Mouse (Mus musculus) small intestine, adult 2 months (tissue): ENCODE measurements around the gene Ctsz. TPM values are rescaled to one million over a fixed set of nuclear protein-coding genes. Genes with fewer than 3 reads are reported as not detected.
A peak's percentile ranks its signal among the peaks of the same experiment; 100 is the strongest.

Experiments
- H3K27ac ChIP-seq: fragments of 200-500 bp; 2 replicates; pipeline ENCODE4 v1.5.1; 2012; ENCODE audit warnings: low read depth, low read length, control low read depth, inconsistent platforms; ENCODE audit not compliant: insufficient read depth
- H3K27me3 ChIP-seq: fragments of 200-500 bp; 2 replicates; pipeline ENCODE4 v1.6.1; 2012; ENCODE audit warnings: mild to moderate bottlenecking, moderate library complexity, low read length, inconsistent platforms; ENCODE audit not compliant: control insufficient read depth, insufficient read depth
- H3K36me3 ChIP-seq: fragments of 200-500 bp; 2 replicates; pipeline ENCODE4 v1.6.1; 2012; ENCODE audit warnings: mild to moderate bottlenecking, low read length, control low read depth, inconsistent platforms; ENCODE audit not compliant: control insufficient read depth, insufficient read depth
- H3K4me1 ChIP-seq: fragments of 200-500 bp; 2 replicates; pipeline ENCODE4 v1.6.1; 2012; ENCODE audit warnings: low read length, inconsistent platforms, mixed read lengths; ENCODE audit not compliant: control insufficient read depth, insufficient read depth, insufficient read length
- H3K4me3 ChIP-seq: fragments of 200-500 bp; 2 replicates; pipeline ENCODE4 v1.5.1; 2012; ENCODE audit warnings: low read depth, mild to moderate bottlenecking, control low read depth, inconsistent platforms, low read length, moderate library complexity
- CTCF ChIP-seq: fragments of 200-500 bp; IDR thresholded peaks from 2 replicates; pipeline ENCODE4 v1.5.1; 2012; ENCODE audit warnings: low read depth, mild to moderate bottlenecking, control low read depth, inconsistent platforms, low read length, moderate library complexity, mixed read lengths; ENCODE audit not compliant: insufficient replicate concordance, insufficient read length; ENCODE audit errors: extremely low read depth
- POLR2A ChIP-seq: fragments of 200-500 bp; IDR thresholded peaks from 2 replicates; pipeline ENCODE4 v1.6.1; 2012; ENCODE audit warnings: low read depth, mild to moderate bottlenecking, control low read depth, inconsistent platforms, low read length, moderate library complexity
- WGBS: fragments of 180-500 bp; shearing (Covaris S2); methylation state at CpG from one replicate; pipeline ENCODE4 v1.1.7; 2018; 5-methylcytosine and 5-hydroxymethylcytosine counted together
- polyA plus RNA-seq: library from polyadenylated mRNA; depleted of rRNA; stranded (reverse); fragments of >200 nt; gene quantifications from 2 replicates; pipeline ENCODE4 v1.2.3, GENCODE M21; 2012

Ctsz gene
- polyA plus RNA-seq, 1 experiment = 363 TPM

DNA sequence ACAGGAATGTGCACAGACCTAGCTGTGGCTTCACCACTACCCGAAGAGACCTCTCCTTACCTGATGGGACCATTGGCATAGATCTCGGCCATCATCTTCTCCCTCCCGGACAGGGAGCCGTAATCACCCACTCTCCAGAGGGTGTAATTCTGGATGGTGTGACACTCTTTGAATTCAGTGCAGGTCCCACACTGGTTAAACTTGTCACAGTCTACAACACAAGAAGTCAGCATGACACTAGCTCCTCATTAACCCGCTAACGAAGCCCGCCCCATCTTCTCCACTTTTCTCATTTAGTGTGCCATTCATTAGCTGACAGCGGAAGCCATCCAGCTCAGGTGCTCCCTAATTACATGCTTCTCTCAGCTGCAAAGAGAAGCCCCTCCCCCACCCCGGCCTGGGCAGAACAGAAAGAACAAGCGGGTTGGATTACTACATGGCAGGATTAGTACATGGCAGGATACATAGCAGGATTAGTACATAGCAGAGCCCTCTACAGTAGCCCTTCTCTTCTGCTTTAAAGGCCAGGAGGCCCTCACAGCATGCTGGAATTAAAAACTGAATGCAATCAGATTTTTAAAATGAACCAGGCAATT, 9.7 kb downstream of the Ctsz start:
- no peak overlapping the region for H3K27ac ChIP-seq
- H3K36me3 ChIP-seq = peaks cover 68% of the 10 kb centered on the region

DNA sequence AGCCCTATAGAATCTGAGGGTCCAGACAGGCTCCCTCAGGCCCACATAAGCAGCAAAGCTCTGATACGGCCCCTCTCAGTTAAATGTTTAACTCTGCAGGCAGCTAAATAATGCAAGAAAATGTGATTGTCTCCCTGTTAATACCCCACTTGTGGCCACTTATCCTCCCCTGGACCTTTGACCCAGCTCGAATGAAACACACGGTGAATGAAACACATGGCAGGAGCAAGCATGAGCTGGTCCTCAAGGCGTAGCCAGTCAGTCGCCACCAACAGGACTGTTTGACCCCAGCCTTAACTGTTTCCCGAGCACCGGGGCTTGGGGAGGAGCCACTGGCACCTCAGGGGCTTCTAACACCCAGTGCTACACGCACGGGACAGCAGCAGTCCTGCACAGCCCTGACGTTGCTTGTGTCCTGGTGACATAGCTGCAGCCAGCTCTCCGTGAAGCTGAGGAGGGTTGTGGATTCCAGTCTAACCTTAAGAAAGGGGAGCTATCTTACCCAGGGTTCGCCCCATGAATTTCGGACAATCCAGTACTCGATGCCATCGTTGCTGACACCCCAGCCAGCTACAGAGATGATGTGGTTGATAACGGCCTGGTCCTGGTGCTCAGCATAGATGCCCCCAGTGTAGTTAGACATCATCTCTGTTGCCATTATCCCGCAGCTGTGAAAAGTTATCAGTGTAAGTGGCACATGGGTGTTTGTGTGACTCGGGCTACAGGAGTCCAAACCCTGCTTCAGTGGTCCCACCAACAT, 10.6 kb downstream of the Ctsz start:
- Histone ChIP-seq H3K27me3 (no peaks in the 10 kb centered on the region), H3K4me3 (no peak overlapping the region), H3K4me1 (no peaks in the 10 kb centered on the region), H3K27ac (no peak overlapping the region), H3K36me3 (peaks cover 70% of the 10 kb centered on the region)
- TF ChIP-seq CTCF (no peak), POLR2A (no peak)
- 81% methylated on average over 18 of the region's 18 CpGs for WGBS

More for the DNA sequence above, 9.7 kb downstream of the Ctsz start:
- Histone ChIP-seq H3K4me3 (no peak overlapping the region), H3K4me1 (no peaks in the 10 kb centered on the region), H3K27me3 (no peaks in the 10 kb centered on the region)
- 91% methylated on average over 10 of the region's 10 CpGs for WGBS
- TF ChIP-seq POLR2A (no peak), CTCF (no peak)

DNA sequence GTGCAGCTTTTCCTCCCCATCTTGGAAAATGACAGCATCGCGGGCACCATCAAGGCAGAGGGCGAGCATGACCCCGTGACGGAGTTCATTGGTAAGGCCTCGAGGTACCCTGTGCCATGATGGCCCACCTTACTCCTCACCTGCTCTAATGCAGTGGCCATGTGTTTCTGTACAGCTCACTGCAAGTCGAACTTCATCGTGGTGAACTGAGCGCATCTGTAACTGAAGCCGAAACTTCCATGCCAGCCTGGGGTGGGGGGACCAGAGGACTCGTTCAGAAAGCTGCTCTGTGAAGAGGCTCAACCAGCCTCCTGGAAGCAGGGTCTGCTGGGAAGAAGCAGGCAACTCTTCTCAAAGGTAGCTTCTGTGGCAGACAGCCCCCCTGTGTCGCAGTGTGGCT, 12.0 kb downstream of the Ctsz start:
- no peak overlapping the region for H3K4me3 ChIP-seq
- WGBS = 92% methylated on average over 12 of the region's 12 CpGs
- H3K36me3 ChIP-seq = peaks cover 73% of the 10 kb centered on the region

DNA sequence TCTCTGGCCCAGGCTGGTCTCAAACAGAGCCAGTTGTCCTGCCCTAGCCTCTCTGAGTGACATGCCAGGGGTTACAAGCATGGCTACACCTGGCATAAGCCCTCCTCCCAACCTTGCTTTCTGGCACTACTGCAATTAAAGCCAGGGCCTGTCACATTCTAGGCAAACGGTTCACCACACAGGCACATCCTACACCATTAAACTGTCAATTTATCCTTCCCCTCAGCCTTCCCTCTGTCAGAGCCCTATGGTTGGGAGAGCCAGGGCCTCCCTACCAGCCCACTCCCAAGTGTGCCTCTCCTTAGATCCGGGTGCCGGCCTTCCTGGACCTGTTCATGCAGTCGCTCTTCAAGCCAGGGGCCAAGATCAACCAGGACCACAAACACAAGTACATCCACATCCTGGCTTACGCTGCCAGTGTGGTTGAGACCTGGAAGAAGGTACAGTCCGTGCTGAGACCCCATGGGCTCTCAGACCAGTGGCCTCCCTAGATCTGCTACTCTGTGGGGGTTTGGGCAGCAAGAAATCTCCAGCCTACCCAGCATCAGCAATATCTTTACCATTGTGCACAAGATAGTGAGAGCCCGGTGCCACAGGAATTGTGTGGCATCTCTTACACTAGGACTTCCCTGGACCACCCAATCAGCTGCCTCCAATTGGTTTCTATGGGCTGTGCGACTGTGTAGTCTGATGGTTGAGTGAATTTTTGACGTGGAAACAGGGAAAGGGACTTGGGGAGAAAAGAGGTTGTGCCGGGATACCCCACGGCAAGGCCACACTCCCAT, 14.3 kb downstream of the Ctsz start:
- Histone ChIP-seq H3K27me3 (no peaks in the 10 kb centered on the region), H3K27ac (no peak overlapping the region), H3K4me1 (no peaks in the 10 kb centered on the region), H3K4me3 (no peak overlapping the region), H3K36me3 (peaks cover 71% of the 10 kb centered on the region)
- TF ChIP-seq CTCF = no peak
- TF ChIP-seq POLR2A = no peak
- 90% methylated on average over 11 of the region's 11 CpGs for WGBS

More for the DNA sequence above, 12.0 kb downstream of the Ctsz start:
- no peaks in the 10 kb centered on the region for H3K27me3 ChIP-seq
- no peak for TF ChIP-seq CTCF
- TF ChIP-seq POLR2A = no peak
- H3K27ac ChIP-seq = no peak overlapping the region
- no peaks in the 10 kb centered on the region for H3K4me1 ChIP-seq

DNA sequence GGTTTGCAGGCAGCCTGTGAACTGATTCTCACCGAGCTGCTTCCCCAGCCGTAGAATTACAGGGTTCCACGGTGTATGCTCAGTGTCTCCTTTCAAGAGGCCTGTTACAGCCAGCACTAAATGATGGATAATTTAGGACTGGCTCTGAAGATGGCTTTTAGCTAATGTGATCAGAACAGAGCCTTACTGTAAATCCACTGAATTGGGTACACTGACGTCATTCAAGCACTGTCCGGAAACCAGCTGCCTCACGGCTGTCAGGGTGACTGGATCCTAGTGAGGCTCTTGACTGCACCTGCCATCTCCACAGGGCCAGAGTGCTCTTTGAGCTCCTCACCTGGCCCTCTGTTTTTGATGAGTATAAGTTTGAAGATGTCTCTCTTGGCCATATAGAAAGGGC, 17.7 kb downstream of the Ctsz start:
- Histone ChIP-seq H3K36me3 (peaks cover 39% of the 10 kb centered on the region), H3K27ac (no peak overlapping the region), H3K27me3 (no peaks in the 10 kb centered on the region), H3K4me3 (no peak overlapping the region), H3K4me1 (peaks cover 7% of the 10 kb centered on the region; the same call in 1 of the 2 replicates)
- TF ChIP-seq POLR2A (no peak), CTCF (no peak)
- 88% methylated on average over 6 of the region's 6 CpGs for WGBS

DNA sequence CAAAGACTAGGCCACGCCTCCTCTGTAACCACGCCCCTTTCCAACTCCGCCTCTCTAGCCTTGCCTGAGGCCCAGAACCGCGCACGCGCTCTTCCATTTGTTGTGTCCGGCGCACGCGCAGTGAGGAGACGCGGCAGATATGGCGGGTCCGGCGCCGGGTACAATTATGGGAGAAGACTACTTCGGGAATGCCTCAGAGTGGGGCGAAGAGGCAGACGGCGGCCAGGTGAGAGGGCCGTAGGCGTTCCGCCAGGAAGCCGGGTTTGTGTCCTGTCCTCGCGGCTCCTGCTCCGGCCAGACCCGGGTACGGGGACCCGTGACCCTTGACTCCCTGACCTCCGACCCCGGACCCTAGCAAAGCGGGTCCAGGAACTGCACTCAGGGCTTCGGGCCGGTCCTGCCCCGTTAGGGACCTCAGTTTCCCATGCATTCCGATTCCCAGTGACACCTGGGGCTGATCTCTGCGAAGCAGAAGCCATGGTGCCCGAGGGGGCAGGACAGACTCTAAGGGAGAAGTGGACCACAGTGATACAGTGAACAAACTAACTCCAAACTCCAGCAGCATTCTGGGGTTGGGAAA, 23.0 kb downstream of the Ctsz start, which contains the start of gene Nelfcd:
TSS of gene Nelfcd (plus strand) at position 74 of the 580 bp plus-strand sequence.
- peak within 1 kb of the TSS; percentile 67 for H3K4me3 ChIP-seq
- H3K36me3 ChIP-seq = no peaks in the 10 kb centered on the region
- H3K27ac ChIP-seq = no peak within 1 kb of the TSS
- peaks cover 7% of the 10 kb centered on the region; the same call in 1 of the 2 replicates for H3K4me1 ChIP-seq
- no peaks in the 10 kb centered on the region for H3K27me3 ChIP-seq
- WGBS = under 1% methylated on average over 40 of the region's 40 CpGs
- TF ChIP-seq POLR2A (peak; percentile 53; the same call in 1 of the 2 replicates), CTCF (no peak)
